Mouse (Mus musculus) myocyte (in vitro differentiated cells): ENCODE results near the gene Lrrc20. TPM values are rescaled to one million over a fixed set of nuclear protein-coding genes. Genes with fewer than 3 reads are reported as not detected.

Experiments used
- H3K27me3 ChIP-seq: one replicate; pipeline ENCODE4 v1.6.1; 2011; ENCODE audit not compliant: control insufficient read depth, insufficient read depth, insufficient read length
- H3K36me3 ChIP-seq: one replicate; pipeline ENCODE4 v1.6.1; 2011; ENCODE audit not compliant: control insufficient read depth, insufficient read depth
- H3K4me2 ChIP-seq: one replicate; pipeline ENCODE4 v1.6.1; 2011; ENCODE audit warnings: low read depth, control low read depth
- H3K4me3 ChIP-seq: one replicate; pipeline ENCODE4 v1.5.1; 2011; ENCODE audit warnings: mild to moderate bottlenecking, control low read depth, moderate library complexity
- H3K79me2 ChIP-seq: one replicate; pipeline ENCODE4 v1.6.1; 2011; ENCODE audit not compliant: control insufficient read depth, insufficient read depth
- H3ac ChIP-seq: one replicate; pipeline ENCODE4 v1.6.1; 2011; ENCODE audit not compliant: control insufficient read depth, insufficient read length
- CEBPB ChIP-seq: IDR thresholded peaks from 2 replicates; pipeline ENCODE4 v1.6.1; 2011; ENCODE audit warnings: mild to moderate bottlenecking, moderate library complexity; ENCODE audit not compliant: poor library complexity, insufficient read depth, severe bottlenecking
- E2F4 ChIP-seq: IDR thresholded peaks from one replicate; pipeline ENCODE4 v1.6.1; 2011; ENCODE audit warnings: mild to moderate bottlenecking, control low read depth, moderate library complexity; ENCODE audit not compliant: insufficient read depth
- MAX ChIP-seq: IDR thresholded peaks from one replicate; pipeline ENCODE4 v1.6.1; 2011; ENCODE audit warnings: low read depth, mild to moderate bottlenecking, control low read depth
- MYOD1 ChIP-seq, 3 experiments: IDR thresholded peaks; one replicate each; pipeline ENCODE4 v1.6.1; 2011; ENCODE audit warnings: control low read depth in 2 of 3, low read depth in 2 of 3, mild to moderate bottlenecking in 2 of 3, moderate library complexity in 1 of 3; ENCODE audit not compliant: insufficient read length in 2 of 3, control insufficient read depth in 1 of 3
- MYOG ChIP-seq, 3 experiments: IDR thresholded peaks; one replicate each; pipeline ENCODE4 v1.6.1; 2011; ENCODE audit warnings: control low read depth in 2 of 3, low read depth in 2 of 3, mild to moderate bottlenecking in 2 of 3; ENCODE audit not compliant: insufficient read length in 2 of 3, control insufficient read depth in 1 of 3, insufficient read depth in 1 of 3
- POLR2A ChIP-seq: IDR thresholded peaks from one replicate; pipeline ENCODE4 v1.6.1; 2011; ENCODE audit warnings: low read depth, mild to moderate bottlenecking, control low read depth, moderate library complexity; ENCODE audit not compliant: insufficient read length
- POLR2AphosphoS2 ChIP-seq: IDR thresholded peaks from one replicate; pipeline ENCODE4 v1.6.1; 2011; ENCODE audit warnings: low read depth, control low read depth; ENCODE audit not compliant: insufficient read length
- REST ChIP-seq: IDR thresholded peaks from one replicate; pipeline ENCODE4 v1.6.1; 2011; ENCODE audit warnings: mild to moderate bottlenecking, control low read depth, moderate library complexity; ENCODE audit not compliant: insufficient read depth, insufficient read length
- SRF ChIP-seq: IDR thresholded peaks from one replicate; pipeline ENCODE4 v1.6.1; 2011; ENCODE audit warnings: low read depth; ENCODE audit not compliant: control insufficient read depth, insufficient read length
- TCF12 ChIP-seq: IDR thresholded peaks from one replicate; pipeline ENCODE4 v1.6.1; 2011; ENCODE audit warnings: mild to moderate bottlenecking, control low read depth; ENCODE audit not compliant: poor library complexity, insufficient read depth, severe bottlenecking
- TCF3 ChIP-seq: IDR thresholded peaks from one replicate; pipeline ENCODE4 v1.6.1; 2011; ENCODE audit warnings: low read depth, control low read depth; ENCODE audit not compliant: insufficient read length
- USF1 ChIP-seq: IDR thresholded peaks from one replicate; pipeline ENCODE4 v1.6.1; 2011; ENCODE audit warnings: low read depth, mild to moderate bottlenecking, control low read depth, moderate library complexity
- polyA plus RNA-seq: library from polyadenylated mRNA; unstranded; fragments of >200 nt; fragmentation: generic; extraction: Trizol; gene quantifications from one replicate; pipeline ENCODE4 v1.2.1, GENCODE M21; 2012; ENCODE audit warnings: missing spikeins

Gene Lrrc20
- polyA plus RNA-seq, 1 experiment: 20.4 TPM

DNA sequence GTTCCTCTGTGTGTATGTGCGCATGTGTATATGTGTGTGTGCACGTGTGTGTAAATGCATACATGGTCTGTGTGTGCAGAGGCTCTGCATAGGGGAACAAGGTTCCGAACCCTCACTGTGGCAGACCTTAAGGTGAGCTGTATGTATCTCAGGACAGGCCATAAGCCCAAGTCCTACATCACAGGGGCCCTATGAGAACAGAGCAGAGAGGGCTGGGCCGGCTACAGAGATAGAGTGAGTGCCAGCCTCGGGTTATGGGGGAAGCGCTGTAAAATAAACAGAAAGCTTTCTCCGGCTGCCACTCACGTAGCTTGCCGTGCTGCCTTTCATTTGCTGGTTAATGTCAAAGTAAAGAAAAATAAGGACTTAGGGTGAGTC, 69.3 kb downstream of the Lrrc20 start:
- H3K4me3 ChIP-seq: no peak overlapping the region
- H3K36me3 ChIP-seq: no peaks in the 10 kb centered on the region
- no peak overlapping the region for H3ac ChIP-seq
- no peak overlapping the region for H3K4me2 ChIP-seq
- no peaks in the 10 kb centered on the region for H3K79me2 ChIP-seq
- no peaks in the 10 kb centered on the region for H3K27me3 ChIP-seq
- no peak for TF ChIP-seq MAX
- TF ChIP-seq CEBPB: no peak
- no peak for TF ChIP-seq REST
- TF ChIP-seq USF1: no peak
- no peak for TF ChIP-seq MYOD1 (IDR thresholded peaks at IDR 0.05; ENCODE audit: control insufficient read depth in 1 of 3, insufficient read length in 2 of 3, low read depth in 2 of 3)
- TF ChIP-seq E2F4: no peak
- no peak for TF ChIP-seq MYOG (IDR thresholded peaks at IDR 0.05; ENCODE audit: control insufficient read depth in 1 of 3, insufficient read depth in 1 of 3, insufficient read length in 2 of 3, low read depth in 2 of 3)
- TF ChIP-seq POLR2A: no peak
- TF ChIP-seq SRF: no peak
- no peak for TF ChIP-seq POLR2AphosphoS2
- no peak for TF ChIP-seq TCF12

DNA sequence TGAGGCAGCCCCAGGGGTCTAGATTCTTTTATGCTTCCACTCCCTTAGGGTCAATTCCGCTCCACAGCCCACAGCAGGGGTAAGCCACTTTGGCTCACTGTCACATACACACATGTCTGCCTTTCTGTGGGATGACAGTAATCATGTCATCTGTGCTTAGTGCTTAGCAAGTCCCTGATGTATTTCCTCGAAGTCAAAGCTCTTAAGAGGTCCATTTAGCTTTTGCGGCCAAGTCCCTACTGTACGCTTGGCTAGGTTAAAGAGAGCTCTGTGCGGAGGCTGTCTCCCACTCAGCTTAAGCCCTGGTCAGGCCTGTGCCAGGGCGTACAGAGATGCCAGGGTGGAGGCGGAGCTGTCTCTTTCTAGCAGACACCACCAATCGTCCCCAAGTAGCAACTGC, 74.5 kb downstream of the Lrrc20 start:
- TF ChIP-seq E2F4 (no peak), CEBPB (no peak), REST (no peak), TCF3 (no peak), MYOD1 (IDR thresholded peaks at IDR 0.05; ENCODE audit: control insufficient read depth in 1 of 3, insufficient read length in 2 of 3, low read depth in 2 of 3) (no peak), MYOG (IDR thresholded peaks at IDR 0.05; ENCODE audit: control insufficient read depth in 1 of 3, insufficient read depth in 1 of 3, insufficient read length in 2 of 3, low read depth in 2 of 3) (no peak), SRF (no peak), POLR2A (no peak)
- no peak overlapping the region for H3K4me3 ChIP-seq

DNA sequence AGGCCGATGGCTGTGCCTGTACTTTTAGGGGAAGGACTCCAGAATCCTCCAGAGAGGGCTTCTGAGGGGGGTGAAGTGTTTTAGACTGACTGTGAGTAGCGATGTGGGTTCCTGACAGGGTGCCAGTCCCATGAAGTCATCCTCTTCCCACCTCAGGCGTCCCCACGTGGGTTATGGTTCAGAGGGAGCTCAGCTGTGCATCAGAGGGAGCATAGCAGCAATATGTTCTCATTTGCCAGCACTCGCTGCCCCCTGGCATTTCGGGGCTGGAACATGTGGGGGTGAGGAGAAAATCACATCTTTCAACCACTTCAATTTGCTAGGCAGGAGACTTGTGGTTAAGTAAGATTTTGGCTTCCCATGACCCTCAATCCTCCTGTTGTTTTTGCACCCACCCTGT, 79.6 kb downstream of the Lrrc20 start:
- H3K36me3 ChIP-seq: no peaks in the 10 kb centered on the region
- TF ChIP-seq MYOD1 (IDR thresholded peaks at IDR 0.05; ENCODE audit: control insufficient read depth in 1 of 3, insufficient read length in 2 of 3, low read depth in 2 of 3) (no peak), USF1 (no peak), CEBPB (no peak), REST (no peak), POLR2AphosphoS2 (no peak)
- H3ac ChIP-seq: no peak overlapping the region
- H3K4me2 ChIP-seq: no peak overlapping the region
- no peaks in the 10 kb centered on the region for H3K27me3 ChIP-seq
- no peak overlapping the region for H3K4me3 ChIP-seq
- H3K79me2 ChIP-seq: no peaks in the 10 kb centered on the region

More for the DNA sequence above, 74.5 kb downstream of the Lrrc20 start:
- Histone ChIP-seq H3K4me2 (no peak overlapping the region), H3K79me2 (no peaks in the 10 kb centered on the region), H3K36me3 (no peaks in the 10 kb centered on the region), H3K27me3 (no peaks in the 10 kb centered on the region), H3ac (no peak overlapping the region)

- Histone ChIP-seq H3K79me2 (no peaks in the 10 kb centered on the region), H3K27me3 (no peaks in the 10 kb centered on the region), H3K4me2 (no peak overlapping the region), H3K36me3 (no peaks in the 10 kb centered on the region), H3ac (no peak overlapping the region), H3K4me3 (no peak overlapping the region)
- no peak for TF ChIP-seq USF1
- no peak for TF ChIP-seq TCF12
- TF ChIP-seq SRF: no peak
- TF ChIP-seq MYOG (IDR thresholded peaks at IDR 0.05; ENCODE audit: control insufficient read depth in 1 of 3, insufficient read depth in 1 of 3, insufficient read length in 2 of 3, low read depth in 2 of 3): no peak
- TF ChIP-seq TCF3: no peak
- no peak for TF ChIP-seq POLR2AphosphoS2
- TF ChIP-seq REST: no peak
- no peak for TF ChIP-seq E2F4
- TF ChIP-seq POLR2A: no peak
- TF ChIP-seq CEBPB: no peak
- TF ChIP-seq MYOD1 (IDR thresholded peaks at IDR 0.05; ENCODE audit: control insufficient read depth in 1 of 3, insufficient read length in 2 of 3, low read depth in 2 of 3): no peak
- no peak for TF ChIP-seq MAX
Observed at GRCm38 (mm10) chr10:61558631-61559030, 83.0 kb downstream of the Lrrc20 start.

- Histone ChIP-seq H3K36me3 (no peaks in the 10 kb centered on the region), H3K79me2 (no peaks in the 10 kb centered on the region), H3K4me2 (no peak overlapping the region), H3ac (no peak overlapping the region), H3K4me3 (no peak overlapping the region), H3K27me3 (no peaks in the 10 kb centered on the region)
- TF ChIP-seq TCF12 (no peak), USF1 (no peak), E2F4 (no peak), POLR2AphosphoS2 (no peak), REST (no peak), MYOG (IDR thresholded peaks at IDR 0.05; ENCODE audit: control insufficient read depth in 1 of 3, insufficient read depth in 1 of 3, insufficient read length in 2 of 3, low read depth in 2 of 3) (no peak), POLR2A (no peak), MAX (no peak), TCF3 (no peak), CEBPB (no peak), SRF (no peak), MYOD1 (IDR thresholded peaks at IDR 0.05; ENCODE audit: control insufficient read depth in 1 of 3, insufficient read length in 2 of 3, low read depth in 2 of 3) (no peak)
Observed at GRCm38 (mm10) chr10:61559544-61559943, 83.9 kb downstream of the Lrrc20 start.
